Mouse (Mus musculus) cerebellum, adult 2 months (tissue): ENCODE results near the gene Shcbp1l. TPM values are rescaled to one million over a fixed set of nuclear protein-coding genes. Genes with fewer than 3 reads are reported as not detected.
A peak's percentile ranks its signal among the peaks of the same experiment; 100 is the strongest.

Source experiments
- DNase-seq, 2 experiments: peaks; one replicate each; pipeline ENCODE4 v3.0.0; 2021
- H3K27ac ChIP-seq: fragments of 200-500 bp; 2 replicates; pipeline ENCODE4 v1.5.1; 2012; ENCODE audit warnings: low read length, control low read depth, inconsistent platforms; ENCODE audit not compliant: insufficient read depth
- H3K27me3 ChIP-seq: fragments of 200-500 bp; 2 replicates; pipeline ENCODE4 v1.6.1; 2012; ENCODE audit warnings: inconsistent platforms, mild to moderate bottlenecking, low read length, moderate library complexity; ENCODE audit not compliant: control insufficient read depth, insufficient read depth
- H3K4me1 ChIP-seq: fragments of 200-500 bp; 2 replicates; pipeline ENCODE4 v1.6.1; 2011; ENCODE audit warnings: low read length; ENCODE audit not compliant: control insufficient read depth, insufficient read depth
- H3K4me3 ChIP-seq: fragments of 200-500 bp; replicated peaks from 2 replicates; pipeline ENCODE3; 2011; ENCODE audit warnings: mild to moderate bottlenecking, low read depth, low read length, control low read depth; ENCODE audit not compliant: insufficient read depth
- CTCF ChIP-seq: fragments of 200-500 bp; IDR thresholded peaks from 2 replicates; pipeline ENCODE4 v1.5.1; 2011; ENCODE audit warnings: low read depth, mild to moderate bottlenecking, control low read depth, low read length, moderate library complexity, borderline replicate concordance; ENCODE audit not compliant: insufficient read depth
- POLR2A ChIP-seq: fragments of 200-500 bp; IDR thresholded peaks from 2 replicates; pipeline ENCODE4 v1.6.1; 2011; ENCODE audit warnings: low read length, control low read depth, borderline replicate concordance; ENCODE audit not compliant: insufficient read depth
- WGBS: fragments of 180-500 bp; shearing (Covaris S2); methylation state at CpG from one replicate; pipeline ENCODE4 v1.1.7; 2018; 5-methylcytosine and 5-hydroxymethylcytosine counted together
- polyA plus RNA-seq: library from polyadenylated mRNA; depleted of rRNA; stranded (reverse); fragments of >200 nt; gene quantifications from 2 replicates; pipeline ENCODE4 v1.2.3, GENCODE M21; 2012

Shcbp1l gene
- polyA plus RNA-seq, 1 experiment = 7.0 TPM

GRCm38 (mm10) chr1:153443019-153443418, 18.1 kb downstream of the Shcbp1l start:
- TF ChIP-seq POLR2A (no peak), CTCF (no peak)
- 96% methylated on average over 1 of the region's 1 CpGs for WGBS
- no peak overlapping the region for H3K4me3 ChIP-seq
- H3K27ac ChIP-seq = no peak overlapping the region
- no peaks in the 10 kb centered on the region for H3K4me1 ChIP-seq
- H3K27me3 ChIP-seq = no peaks in the 10 kb centered on the region
- DNase-seq = no peak

- 80% methylated on average over 4 of the region's 4 CpGs for WGBS
- Histone ChIP-seq H3K4me1 (no peaks in the 10 kb centered on the region), H3K4me3 (no peak overlapping the region), H3K27me3 (no peaks in the 10 kb centered on the region), H3K27ac (no peak overlapping the region)
- no peak for DNase-seq
- TF ChIP-seq CTCF = no peak
- no peak for TF ChIP-seq POLR2A
Observed at GRCm38 (mm10) chr1:153443632-153444031, 18.7 kb downstream of the Shcbp1l start.

DNA sequence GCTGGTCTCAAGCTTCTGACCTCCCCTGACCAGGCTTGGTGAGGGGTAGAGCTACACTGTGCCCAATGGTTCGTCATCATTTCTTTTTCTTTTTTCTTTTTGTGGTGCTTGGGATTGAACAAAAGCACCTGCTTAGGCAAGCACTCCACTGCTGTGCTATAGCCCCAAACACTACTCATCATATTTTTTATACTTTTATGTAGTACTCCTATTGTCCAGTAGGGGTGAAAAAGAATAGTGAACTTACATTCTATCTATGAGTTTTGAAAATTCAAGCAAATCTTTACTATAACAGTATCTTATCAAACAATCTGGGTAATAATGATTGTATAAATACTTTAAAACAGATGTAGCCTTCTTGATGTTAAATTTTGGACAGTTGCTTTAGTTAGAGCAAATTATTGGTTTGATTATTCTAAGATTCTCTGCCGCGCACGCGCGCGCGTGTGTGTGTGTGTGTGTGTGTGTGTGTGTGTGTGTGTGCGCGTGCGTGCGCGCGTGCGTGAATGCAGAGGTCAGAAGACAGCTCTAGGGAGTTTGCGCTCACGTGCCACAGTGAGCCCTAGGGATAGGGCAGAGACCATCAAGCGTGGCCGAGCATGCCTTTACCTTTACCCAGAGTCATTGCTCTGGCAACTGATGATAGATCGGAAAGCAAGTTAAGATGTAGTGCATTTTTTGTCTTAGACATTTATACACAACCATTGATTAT, 21.3 kb downstream of the Shcbp1l start:
- 96% methylated on average over 20 of the region's 20 CpGs for WGBS
- Histone ChIP-seq H3K4me3 (no peak overlapping the region), H3K27ac (no peak overlapping the region), H3K27me3 (no peaks in the 10 kb centered on the region), H3K4me1 (no peaks in the 10 kb centered on the region)
- no peak for TF ChIP-seq CTCF
- TF ChIP-seq POLR2A = no peak
- no peak for DNase-seq

- no peak overlapping the region for H3K27ac ChIP-seq
- H3K27me3 ChIP-seq = no peaks in the 10 kb centered on the region
- H3K4me1 ChIP-seq = no peaks in the 10 kb centered on the region
- TF ChIP-seq CTCF (peak; percentile 82), POLR2A (no peak)
- H3K4me3 ChIP-seq = no peak overlapping the region
- peak in 1 of 2 experiments; percentile 15 for DNase-seq
- WGBS = 73% methylated on average over 10 of the region's 10 CpGs
Observed at GRCm38 (mm10) chr1:153451237-153452154, 26.5 kb downstream of the Shcbp1l start.

DNA sequence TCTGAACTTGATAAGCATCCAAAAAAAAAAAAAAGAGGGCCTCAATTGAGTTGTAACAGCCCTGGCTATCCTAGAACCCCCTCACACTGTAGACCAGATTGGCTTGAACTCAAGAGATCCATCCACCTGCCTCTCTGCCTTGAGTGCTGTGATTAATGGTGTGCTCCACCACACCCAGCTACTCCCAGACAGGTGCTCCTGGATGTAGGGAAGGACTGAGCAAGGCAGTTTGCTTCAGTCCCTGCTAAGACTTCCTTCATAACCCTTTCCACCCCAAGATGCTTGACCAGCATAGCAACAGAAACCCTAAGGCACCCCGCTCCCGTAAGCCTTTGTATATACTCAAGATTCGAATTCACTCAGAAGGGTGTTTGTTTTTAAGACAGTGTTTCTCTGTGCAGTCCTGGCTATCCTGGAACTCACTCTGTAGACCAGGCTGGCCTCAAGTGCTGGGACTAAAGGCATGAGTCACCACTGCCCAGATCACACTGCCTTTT, 28.2 kb downstream of the Shcbp1l start:
- Histone ChIP-seq H3K27me3 (no peaks in the 10 kb centered on the region), H3K4me1 (no peaks in the 10 kb centered on the region), H3K4me3 (no peak overlapping the region), H3K27ac (no peak overlapping the region)
- no peak for DNase-seq
- no peak for TF ChIP-seq POLR2A
- TF ChIP-seq CTCF = no peak
- 89% methylated on average over 3 of the region's 3 CpGs for WGBS

- 86% methylated on average over 5 of the region's 5 CpGs for WGBS
- no peak for DNase-seq
- H3K27me3 ChIP-seq = no peaks in the 10 kb centered on the region
- H3K4me3 ChIP-seq = no peak overlapping the region
- H3K4me1 ChIP-seq = no peaks in the 10 kb centered on the region
- no peak overlapping the region for H3K27ac ChIP-seq
- TF ChIP-seq POLR2A = no peak
- TF ChIP-seq CTCF = no peak
Observed at GRCm38 (mm10) chr1:153456137-153456536, 31.2 kb downstream of the Shcbp1l start.

DNA sequence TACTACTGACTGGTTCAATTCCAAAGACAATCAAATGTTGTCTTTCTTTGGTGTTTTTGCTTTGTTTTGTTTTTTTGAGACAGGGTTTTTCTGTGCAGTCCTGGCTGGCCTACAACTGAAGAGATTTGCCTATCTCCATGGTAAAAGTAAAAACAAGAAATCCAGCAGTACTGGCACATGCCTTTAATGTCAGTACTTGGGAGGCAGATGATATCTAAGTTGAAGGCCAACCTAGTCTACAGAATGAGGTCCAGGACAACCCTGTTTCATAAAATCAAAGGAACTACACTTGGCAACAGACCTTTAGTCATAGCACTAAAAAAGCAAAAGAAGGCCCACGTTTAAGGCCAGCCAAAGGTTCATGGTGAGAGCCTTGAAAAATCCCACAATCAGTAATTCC, 36.8 kb downstream of the Shcbp1l start:
- TF ChIP-seq POLR2A (no peak), CTCF (no peak)
- DNase-seq = no peak
- H3K27ac ChIP-seq = no peak overlapping the region
- WGBS = 79% methylated on average over 1 of the region's 1 CpGs
- H3K27me3 ChIP-seq = no peaks in the 10 kb centered on the region
- no peaks in the 10 kb centered on the region for H3K4me1 ChIP-seq
- no peak overlapping the region for H3K4me3 ChIP-seq
